Mouse (Mus musculus) limb, embryonic 14.5 days (tissue): Measurements from ENCODE around the gene Herpud2. TPM values are rescaled to one million over a fixed set of nuclear protein-coding genes. Genes with fewer than 3 reads are reported as not detected.
A peak's percentile ranks its signal among the peaks of the same experiment; 100 is the strongest.

Source experiments
- ATAC-seq: fragments of 200-750 bp; cut with Nextera tagmentation; 2 replicates; pipeline ENCODE4 v1.8.0; 2017; ENCODE audit warnings: low read depth, moderate number of reproducible peaks, moderate TSS enrichment; ENCODE audit not compliant: low FRiP score
- DNase-seq: peaks from one replicate; pipeline ENCODE4 v3.0.0-alpha.2; 2015; ENCODE audit warnings: low spot score
- H3K27ac ChIP-seq: fragments of 300-500 bp; sonication (generic); replicated peaks from 2 replicates; pipeline ENCODE4 v1.5.1; 2014; ENCODE audit warnings: low read depth, mild to moderate bottlenecking, low read length, moderate library complexity, mixed read lengths
- H3K27me3 ChIP-seq: fragments of 300-500 bp; sonication (generic); 2 replicates; pipeline ENCODE4 v1.6.1; 2014; ENCODE audit warnings: low read length, mixed read lengths; ENCODE audit not compliant: control insufficient read depth, insufficient read depth
- H3K36me3 ChIP-seq: fragments of 300-500 bp; sonication (generic); 2 replicates; pipeline ENCODE4 v1.6.1; 2014; ENCODE audit warnings: mild to moderate bottlenecking, low read length, moderate library complexity, mixed read lengths; ENCODE audit not compliant: control insufficient read depth, insufficient read depth
- H3K4me1 ChIP-seq: fragments of 300-500 bp; sonication (generic); 2 replicates; pipeline ENCODE4 v1.6.1; 2014; ENCODE audit warnings: antibody characterized with exemption, low read length, mixed read lengths; ENCODE audit not compliant: control insufficient read depth, insufficient read depth
- H3K4me2 ChIP-seq: fragments of 300-500 bp; sonication (generic); replicated peaks from 2 replicates; pipeline ENCODE4 v1.6.1; 2014; ENCODE audit warnings: low read depth, mild to moderate bottlenecking, low read length, moderate library complexity; ENCODE audit not compliant: severe bottlenecking
- H3K4me3 ChIP-seq: fragments of 300-500 bp; sonication (generic); replicated peaks from 2 replicates; pipeline ENCODE4 v1.5.1; 2014; ENCODE audit warnings: low read length
- H3K9ac ChIP-seq: fragments of 300-500 bp; sonication (generic); 2 replicates; pipeline ENCODE4 v1.6.1; 2014; ENCODE audit warnings: mild to moderate bottlenecking, low read depth, low read length, moderate library complexity; ENCODE audit not compliant: severe bottlenecking
- H3K9me3 ChIP-seq: fragments of 300-500 bp; sonication (generic); 2 replicates; pipeline ENCODE4 v1.6.1; 2016; ENCODE audit warnings: low read length; ENCODE audit not compliant: control insufficient read depth
- POLR2A ChIP-seq: fragments of 200-500 bp; IDR thresholded peaks from 2 replicates; pipeline ENCODE4 v1.8.0; 2012; ENCODE audit warnings: inconsistent platforms, mild to moderate bottlenecking, moderate library complexity, borderline replicate concordance; ENCODE audit not compliant: insufficient read depth, insufficient read length; ENCODE audit errors: extremely low read depth
- WGBS: fragments of 180-500 bp; shearing (Covaris S2); extraction: QIAGEN DNeasy Blood & Tissue Kit; methylation state at CpG from one replicate; pipeline ENCODE4 v1.1.7; 2014; 5-methylcytosine and 5-hydroxymethylcytosine counted together
- polyA plus RNA-seq, 2 experiments: library from polyadenylated mRNA; depleted of rRNA in 1 of 2; stranded (reverse) in 1 of 2; unstranded in 1 of 2; fragments of >200 nt; fragmentation: Nextera tagmentation in 1 of 2; extraction: Ambion mirVana in 1 of 2; gene quantifications; 2 replicates each; pipeline versions ENCODE4 v1.2.1 to v1.2.3; 2012 to 2014

The Herpud2 gene
- polyA plus RNA-seq, 2 experiments: 32.8 to 33.8 TPM

- peak; percentile 72 for DNase-seq
- 26% methylated on average over 5 of the region's 5 CpGs for WGBS
Measured at GRCm38 (mm10) chr9:25175039-25175442, 23.4 kb upstream of the Herpud2 start.

GRCm38 (mm10) chr9:25174614-25175013 lies 23.0 kb upstream of the Herpud2 start:
- peak; percentile 32 for DNase-seq
- peaks cover 10% of the 10 kb centered on the region for H3K4me1 ChIP-seq
- no peaks in the 10 kb centered on the region for H3K36me3 ChIP-seq
- peak overlapping the region; percentile 74 for H3K27ac ChIP-seq
- no peak overlapping the region for H3K4me3 ChIP-seq
- peak; percentile 65; the same call in 1 of the 2 replicates for ATAC-seq
- TF ChIP-seq POLR2A: no peak
- no peaks in the 10 kb centered on the region for H3K27me3 ChIP-seq
- H3K9me3 ChIP-seq: no peaks in the 10 kb centered on the region
- H3K4me2 ChIP-seq: peak overlapping the region; percentile 27; the same call in 1 of the 2 replicates
- 37% methylated on average over 5 of the region's 5 CpGs for WGBS
- no peak overlapping the region for H3K9ac ChIP-seq

More at GRCm38 (mm10) chr9:25175039-25175442, 23.4 kb upstream of the Herpud2 start:
- no peak for TF ChIP-seq POLR2A
- no peaks in the 10 kb centered on the region for H3K9me3 ChIP-seq
- peak; percentile 81 for ATAC-seq
- no peaks in the 10 kb centered on the region for H3K36me3 ChIP-seq
- peak overlapping the region; percentile 27; the same call in 1 of the 2 replicates for H3K4me2 ChIP-seq
- H3K9ac ChIP-seq: no peak overlapping the region
- H3K4me3 ChIP-seq: 0 out of 2 replicates have a peak overlapping the region, but pooled peaks have one; percentile 4
- no peaks in the 10 kb centered on the region for H3K27me3 ChIP-seq
- H3K4me1 ChIP-seq: peaks cover 10% of the 10 kb centered on the region
- H3K27ac ChIP-seq: peak overlapping the region; percentile 74

- no peak for ATAC-seq
- DNase-seq: no peak
Measured at GRCm38 (mm10) chr9:25173171-25173570, 21.6 kb upstream of the Herpud2 start.

GRCm38 (mm10) chr9:25169626-25170025 lies 18.0 kb upstream of the Herpud2 start:
- Histone ChIP-seq H3K27me3 (no peaks in the 10 kb centered on the region), H3K36me3 (no peaks in the 10 kb centered on the region), H3K27ac (no peak overlapping the region), H3K4me1 (no peaks in the 10 kb centered on the region), H3K9ac (no peak overlapping the region), H3K4me2 (no peak overlapping the region), H3K9me3 (no peaks in the 10 kb centered on the region), H3K4me3 (no peak overlapping the region)
- no peak for DNase-seq
- no peak for TF ChIP-seq POLR2A
- ATAC-seq: no peak

More at GRCm38 (mm10) chr9:25173171-25173570, 21.6 kb upstream of the Herpud2 start:
- 52% methylated on average over 4 of the region's 4 CpGs for WGBS
- Histone ChIP-seq H3K4me2 (no peak overlapping the region), H3K27me3 (no peaks in the 10 kb centered on the region), H3K27ac (no peak overlapping the region), H3K9me3 (no peaks in the 10 kb centered on the region), H3K9ac (no peak overlapping the region), H3K36me3 (no peaks in the 10 kb centered on the region), H3K4me1 (peaks cover 10% of the 10 kb centered on the region), H3K4me3 (no peak overlapping the region)
- TF ChIP-seq POLR2A: no peak

- H3K36me3 ChIP-seq: no peaks in the 10 kb centered on the region
- H3K4me3 ChIP-seq: no peak overlapping the region
- H3K27ac ChIP-seq: no peak overlapping the region
- H3K27me3 ChIP-seq: no peaks in the 10 kb centered on the region
- TF ChIP-seq POLR2A: no peak
- no peak; the same call in 1 of the 2 replicates for ATAC-seq
- no peaks in the 10 kb centered on the region for H3K9me3 ChIP-seq
- DNase-seq: peak; percentile 81
- no peak overlapping the region for H3K9ac ChIP-seq
- H3K4me1 ChIP-seq: no peaks in the 10 kb centered on the region
- WGBS: 33% methylated on average over 6 of the region's 6 CpGs
- H3K4me2 ChIP-seq: no peak overlapping the region
Measured at GRCm38 (mm10) chr9:25167458-25168084, 16.0 kb upstream of the Herpud2 start.

- 40% methylated on average over 4 of the region's 4 CpGs for WGBS
- Histone ChIP-seq H3K4me1 (no peaks in the 10 kb centered on the region), H3K4me2 (no peak overlapping the region), H3K9me3 (no peaks in the 10 kb centered on the region), H3K36me3 (no peaks in the 10 kb centered on the region), H3K27me3 (no peaks in the 10 kb centered on the region), H3K9ac (no peak overlapping the region), H3K27ac (no peak overlapping the region), H3K4me3 (no peak overlapping the region)
- DNase-seq (no peak), ATAC-seq (no peak)
- TF ChIP-seq POLR2A: no peak
Measured at GRCm38 (mm10) chr9:25158218-25158617, 6.6 kb upstream of the Herpud2 start.
